ENCODE assay signal across 9 mouse cellular contexts in genomic region chr15:96593866-96594265, GRCm38 (mm10). TPM values are rescaled to one million over a fixed set of nuclear protein-coding genes. Genes with fewer than 3 reads are reported as not detected.
DNase-seq lines count a peak whose midpoint lies in the region; ATAC-seq and TF ChIP-seq lines count a peak whose summit lies in the region.
"Had no signal": no experiment of that assay in that cellular context is flagged by ENCODE, and none has a peak within 500 bp of the region (broad histone marks: within the 10 kb centered on the region; RNA-seq: fewer than 3 reads in every experiment).

No protein-coding gene starts in this region.

- no peak overlapping the region for H3K4me3 ChIP-seq in intestine, postnatal 0 days (ENCODE audit: low read depth, low read length)
- no peak overlapping the region for H3K4me3 ChIP-seq in intestine, embryonic 15.5 days (replicated peaks)
- no peak overlapping the region for H3K4me3 ChIP-seq in thymus, adult 2 months (ENCODE audit: control insufficient read depth, insufficient read depth, low read length)
- H3K4me3 ChIP-seq in limb, embryonic 13.5 days, result no peak overlapping the region
- H3K4me3 ChIP-seq: liver, embryonic 15.5 days had no signal

- WGBS in intestine, postnatal 0 days, result 62% methylated on average over 7 of the region's 7 CpGs
- WGBS in intestine, embryonic 15.5 days, result 53% methylated on average over 7 of the region's 7 CpGs
- 22% methylated on average over 7 of the region's 7 CpGs for WGBS in thymus, adult 2 months
- 54% methylated on average over 7 of the region's 7 CpGs for WGBS in limb, embryonic 13.5 days

- TF ChIP-seq CTCF in intestine, postnatal 0 days (IDR thresholded peaks at IDR 0.05; ENCODE audit: low read depth), result no peak
- TF ChIP-seq CTCF in thymus, adult 2 months (IDR thresholded peaks at IDR 0.05; ENCODE audit: borderline replicate concordance, control insufficient read depth, extremely low read depth, insufficient read depth, low read length, poor library complexity), result no peak

- H3K27ac ChIP-seq in intestine, postnatal 0 days (ENCODE audit: low read depth, low read length), result peak overlapping the region; percentile 54; the same call in 1 of the 2 replicates
- no peak overlapping the region for H3K27ac ChIP-seq in intestine, embryonic 15.5 days
- H3K27ac ChIP-seq in thymus, adult 2 months (ENCODE audit: control insufficient read depth, insufficient read depth, low read length), result peak overlapping the region; percentile 18; the same call in 1 of the 2 replicates
- H3K27ac ChIP-seq in limb, embryonic 13.5 days, result peak overlapping the region; percentile 72
- H3K27ac ChIP-seq: liver, embryonic 15.5 days had no signal

- no peaks in the 10 kb centered on the region for H3K9me3 ChIP-seq in intestine, postnatal 0 days (ENCODE audit: control insufficient read depth)
- H3K9me3 ChIP-seq in intestine, embryonic 15.5 days, result no peaks in the 10 kb centered on the region
- no peaks in the 10 kb centered on the region for H3K9me3 ChIP-seq in limb, embryonic 13.5 days
- H3K9me3 ChIP-seq: liver, embryonic 15.5 days had no signal

- no peak for DNase-seq in thymus, adult 2 months
- DNase-seq in thymus, postnatal 4 days, result no peak
- DNase-seq in left cerebral cortex, adult 11 months (ENCODE audit: low spot score), result no peak
- DNase-seq: cerebellum, adult 11 months had no signal

- ATAC-seq in intestine, postnatal 0 days, result no peak
- ATAC-seq in intestine, embryonic 15.5 days, result no peak
- ATAC-seq in limb, embryonic 13.5 days (ENCODE audit: low FRiP score, low read depth), result no peak
- ATAC-seq in activated CD4-positive, CD25-positive, alpha-beta regulatory T cell, adult 4 months, result no peak

- TF ChIP-seq POLR2A in thymus, adult 2 months (IDR thresholded peaks at IDR 0.05; ENCODE audit: control insufficient read depth, extremely low read depth, insufficient read depth, low read length, poor library complexity), result no peak

- H3K9ac ChIP-seq in intestine, postnatal 0 days (ENCODE audit: low read depth, low read length), result no peak overlapping the region
- H3K9ac ChIP-seq in intestine, embryonic 15.5 days, result no peak overlapping the region
- no peak overlapping the region for H3K9ac ChIP-seq in limb, embryonic 13.5 days
- H3K9ac ChIP-seq: liver, embryonic 15.5 days had no signal

- H3K4me1 ChIP-seq in intestine, postnatal 0 days (replicated peaks; ENCODE audit: control insufficient read depth, insufficient read depth, low read length), result peaks cover under 1% of the 10 kb centered on the region
- peaks cover 14% of the 10 kb centered on the region; the same call in 1 of the 2 replicates for H3K4me1 ChIP-seq in intestine, embryonic 15.5 days (replicated peaks)
- H3K4me1 ChIP-seq in thymus, adult 2 months (replicated peaks; ENCODE audit: control insufficient read depth, insufficient read depth, low read length), result peaks cover 24% of the 10 kb centered on the region
- peaks cover 32% of the 10 kb centered on the region for H3K4me1 ChIP-seq in limb, embryonic 13.5 days

- H3K36me3 ChIP-seq in intestine, postnatal 0 days (ENCODE audit: control insufficient read depth, insufficient read depth), result peaks cover 25% of the 10 kb centered on the region
- peaks cover 4% of the 10 kb centered on the region for H3K36me3 ChIP-seq in intestine, embryonic 15.5 days
- H3K36me3 ChIP-seq in thymus, adult 2 months (ENCODE audit: control insufficient read depth, insufficient read depth, low read length), result peaks cover 19% of the 10 kb centered on the region
- H3K36me3 ChIP-seq in limb, embryonic 13.5 days, result peaks cover 45% of the 10 kb centered on the region

- H3K27me3 ChIP-seq in intestine, postnatal 0 days (replicated peaks; ENCODE audit: control insufficient read depth, insufficient read depth, low read length), result no peaks in the 10 kb centered on the region
- H3K27me3 ChIP-seq in intestine, embryonic 15.5 days (replicated peaks), result no peaks in the 10 kb centered on the region
- no peaks in the 10 kb centered on the region for H3K27me3 ChIP-seq in thymus, adult 2 months (ENCODE audit: control insufficient read depth, insufficient read depth, low read length)
- H3K27me3 ChIP-seq in limb, embryonic 13.5 days, result no peaks in the 10 kb centered on the region
- H3K27me3 ChIP-seq: liver, embryonic 15.5 days had no signal

- H3K4me2 ChIP-seq in intestine, postnatal 0 days (replicated peaks; ENCODE audit: low read depth), result no peak overlapping the region
- no peak overlapping the region for H3K4me2 ChIP-seq in intestine, embryonic 15.5 days (replicated peaks)
- peak overlapping the region; percentile 9; the same call in 1 of the 2 replicates for H3K4me2 ChIP-seq in limb, embryonic 13.5 days (replicated peaks)
- H3K4me2 ChIP-seq: liver, embryonic 15.5 days had no signal

RNA-seq across cellular contexts. Expression of gene Slc38a1, which starts 48.8 kb away (rescaled TPM):
- 78.6 and 79.8 TPM in 2 replicates for polyA plus RNA-seq in intestine, postnatal 0 days (2015; fragmentation: Nextera tagmentation; extraction: Ambion mirVana)
- 113 and 119 TPM in 2 replicates for polyA plus RNA-seq in intestine, embryonic 15.5 days (2015; fragmentation: Nextera tagmentation; extraction: Ambion mirVana)
- polyA plus RNA-seq in thymus, adult 2 months (2012; rRNA removed), result 136 and 170 TPM in 2 replicates
- polyA plus RNA-seq in limb, embryonic 13.5 days (2015; fragmentation: Nextera tagmentation; extraction: Ambion mirVana), result 94.5 and 95.9 TPM in 2 replicates
- polyA plus RNA-seq in activated CD4-positive, CD25-positive, alpha-beta regulatory T cell, adult 4 months (2017; shearing (Covaris generic)), result 10 to 100 TPM; 55.8 to 63.4 TPM
